ENCODE assay signal across 13 mouse cellular contexts in the genomic region with DNA sequence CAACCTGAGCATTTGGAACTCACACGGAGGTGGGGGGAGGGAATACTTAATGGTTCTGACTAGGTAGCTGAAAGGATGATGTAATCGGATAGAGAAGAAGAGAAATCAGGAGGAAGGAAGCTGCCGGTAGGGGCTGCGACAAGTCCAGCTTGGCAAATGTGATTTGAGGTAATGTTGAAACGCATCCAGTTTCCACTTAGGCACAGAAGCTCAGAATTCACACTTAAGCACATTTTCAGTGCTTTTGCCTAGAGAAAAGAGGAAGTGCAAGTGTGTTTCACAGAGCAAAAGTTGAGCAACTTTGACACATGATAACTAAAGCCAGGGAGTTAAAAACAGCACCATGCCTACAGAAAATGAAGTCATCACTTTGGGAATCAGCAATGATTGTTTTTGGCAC. TPM values are rescaled to one million over a fixed set of nuclear protein-coding genes. Genes with fewer than 3 reads are reported as not detected.
DNase-seq lines count a peak whose midpoint lies in the region; ATAC-seq and TF ChIP-seq lines count a peak whose summit lies in the region.
"Had no signal": no experiment of that assay in that cellular context is flagged by ENCODE, and none has a peak within 500 bp of the region (broad histone marks: within the 10 kb centered on the region; RNA-seq: fewer than 3 reads in every experiment).

No protein-coding gene starts in this region.

- WGBS in heart, embryonic 11.5 days (ENCODE audit: insufficient replicate concordance): 37% methylated on average over 5 of the region's 5 CpGs
- 27% methylated on average over 5 of the region's 5 CpGs for WGBS in heart, postnatal 0 days
- 58% methylated on average over 5 of the region's 5 CpGs for WGBS in intestine, embryonic 15.5 days

- H3K9ac ChIP-seq in heart, embryonic 11.5 days (ENCODE audit: low read depth, low read length): no peak overlapping the region
- no peak overlapping the region for H3K9ac ChIP-seq in heart, postnatal 0 days (replicated peaks; ENCODE audit: low read depth, low read length)
- no peak overlapping the region for H3K9ac ChIP-seq in intestine, embryonic 15.5 days

- H3K4me2 ChIP-seq in heart, embryonic 11.5 days: no peak overlapping the region
- no peak overlapping the region for H3K4me2 ChIP-seq in heart, postnatal 0 days (ENCODE audit: low read depth, low read length)
- H3K4me2 ChIP-seq in intestine, embryonic 15.5 days (replicated peaks): no peak overlapping the region

- no peak overlapping the region for H3K27ac ChIP-seq in heart, embryonic 11.5 days (ENCODE audit: low read depth, low read length)
- H3K27ac ChIP-seq in heart, postnatal 0 days (ENCODE audit: low read depth): no peak overlapping the region
- H3K27ac ChIP-seq in intestine, embryonic 15.5 days: no peak overlapping the region

- no peak for TF ChIP-seq CTCF in heart, postnatal 0 days (IDR thresholded peaks at IDR 0.05; ENCODE audit: low read depth)

- DNase-seq in heart, adult 11 months: peak; percentile 96
- DNase-seq in right cerebral cortex, adult 18-20 months: peak; percentile 39
- DNase-seq in right cerebral cortex, postnatal 14 days: no peak
- DNase-seq in heart, postnatal 0 days (ENCODE audit: low spot score): peak; percentile 29
- no peak for DNase-seq in ovary, postnatal 10 days (ENCODE audit: low spot score)
- DNase-seq: cerebellum, postnatal 25 days; thymus, postnatal 4 days had no signal

- TF ChIP-seq EP300 in heart, postnatal 0 days (IDR thresholded peaks at IDR 0.05; ENCODE audit: low read depth): no peak

- H3K9me3 ChIP-seq in heart, embryonic 11.5 days (replicated peaks; ENCODE audit: control insufficient read depth, low read length): no peaks in the 10 kb centered on the region
- H3K9me3 ChIP-seq in heart, postnatal 0 days (replicated peaks; ENCODE audit: control insufficient read depth, low read length): no peaks in the 10 kb centered on the region
- H3K9me3 ChIP-seq in intestine, embryonic 15.5 days: no peaks in the 10 kb centered on the region

- ATAC-seq in heart, embryonic 11.5 days (replicated peaks; ENCODE audit: insufficient number of reproducible peaks, low FRiP score, low TSS enrichment): no peak
- no peak for ATAC-seq in heart, postnatal 0 days (ENCODE audit: insufficient read depth, low read depth)
- peak; percentile 81 for ATAC-seq in neutrophil, adult 5-6 weeks (ENCODE audit: extremely low read depth, insufficient number of reproducible peaks, low FRiP score, poor library complexity, severe bottlenecking)
- no peak for ATAC-seq in intestine, embryonic 15.5 days
- ATAC-seq: Patski had no signal

- no peaks in the 10 kb centered on the region for H3K27me3 ChIP-seq in heart, embryonic 11.5 days (ENCODE audit: control insufficient read depth, insufficient read depth, low read length)
- H3K27me3 ChIP-seq in heart, postnatal 0 days (ENCODE audit: control insufficient read depth, insufficient read depth, low read length): no peaks in the 10 kb centered on the region
- H3K27me3 ChIP-seq in intestine, embryonic 15.5 days (replicated peaks): no peaks in the 10 kb centered on the region
- H3K27me3 ChIP-seq: Patski had no signal

- no peaks in the 10 kb centered on the region for H3K36me3 ChIP-seq in heart, embryonic 11.5 days (ENCODE audit: control insufficient read depth, insufficient read depth, low read length)
- H3K36me3 ChIP-seq in heart, postnatal 0 days (replicated peaks; ENCODE audit: control insufficient read depth, insufficient read depth, low read length): peaks cover 18% of the 10 kb centered on the region; the same call in 1 of the 2 replicates
- H3K36me3 ChIP-seq in intestine, embryonic 15.5 days: no peaks in the 10 kb centered on the region; the same call in 1 of the 2 replicates

- peaks cover 27% of the 10 kb centered on the region for H3K4me1 ChIP-seq in heart, embryonic 11.5 days (ENCODE audit: control insufficient read depth, insufficient read depth, low read length)
- H3K4me1 ChIP-seq in heart, postnatal 0 days (ENCODE audit: control insufficient read depth, insufficient read depth): peaks cover 19% of the 10 kb centered on the region
- 0 out of 2 replicates have a peak, but pooled peaks cover 2% of the 10 kb centered on the region for H3K4me1 ChIP-seq in intestine, embryonic 15.5 days (replicated peaks)

- no peak overlapping the region for H3K4me3 ChIP-seq in heart, embryonic 11.5 days (ENCODE audit: low read depth, low read length)
- H3K4me3 ChIP-seq in heart, postnatal 0 days (ENCODE audit: low read depth, low read length): no peak overlapping the region
- H3K4me3 ChIP-seq in intestine, embryonic 15.5 days (replicated peaks): no peak overlapping the region

RNA-seq across cellular contexts. Expression of gene Mknk1, which starts 8.4 kb away (rescaled TPM):
- 16.0 and 18.8 TPM in 2 replicates for polyA plus RNA-seq in heart, embryonic 11.5 days (2014; fragmentation: Nextera tagmentation; extraction: Ambion mirVana)
- total RNA-seq in heart, postnatal 0 days (2014; rRNA removed; ENCODE audit: low replicate concordance): 10.9 and 15.4 TPM in 2 replicates
- polyA plus RNA-seq in heart, postnatal 0 days (2015; fragmentation: Nextera tagmentation; extraction: Ambion mirVana): 15.5 and 16.6 TPM in 2 replicates
- 210 and 228 TPM in 2 replicates for total RNA-seq in neutrophil, adult 5-6 weeks (2017)
- 26.9 and 36.8 TPM in 2 replicates for polyA plus RNA-seq in intestine, embryonic 15.5 days (2015; fragmentation: Nextera tagmentation; extraction: Ambion mirVana)

RNA-seq across cellular contexts. Expression of gene Mob3c, which starts 19.5 kb away (rescaled TPM):
- polyA plus RNA-seq in heart, embryonic 11.5 days (2014; fragmentation: Nextera tagmentation; extraction: Ambion mirVana): 6.1 and 6.5 TPM in 2 replicates
- 3.1 and 4.9 TPM in 2 replicates for total RNA-seq in heart, postnatal 0 days (2014; rRNA removed; ENCODE audit: low replicate concordance)
- 5.5 and 6.4 TPM in 2 replicates for polyA plus RNA-seq in heart, postnatal 0 days (2015; fragmentation: Nextera tagmentation; extraction: Ambion mirVana)
- total RNA-seq in neutrophil, adult 5-6 weeks (2017): 16.5 and 20.5 TPM in 2 replicates
- 12.4 and 15.9 TPM in 2 replicates for polyA plus RNA-seq in intestine, embryonic 15.5 days (2015; fragmentation: Nextera tagmentation; extraction: Ambion mirVana)

RNA-seq across cellular contexts. Expression of gene Kncn, which starts 36.8 kb away (rescaled TPM):
- polyA plus RNA-seq in heart, embryonic 11.5 days (2014; fragmentation: Nextera tagmentation; extraction: Ambion mirVana): not detected in 2 replicates
- total RNA-seq in heart, postnatal 0 days (2014; rRNA removed; ENCODE audit: low replicate concordance): not detected in 2 replicates
- not detected in 2 replicates for polyA plus RNA-seq in heart, postnatal 0 days (2015; fragmentation: Nextera tagmentation; extraction: Ambion mirVana)
- total RNA-seq in neutrophil, adult 5-6 weeks (2017): not detected in 2 replicates
- not detected in 2 replicates for polyA plus RNA-seq in intestine, embryonic 15.5 days (2015; fragmentation: Nextera tagmentation; extraction: Ambion mirVana)
- total RNA-seq: heart, adult 18-20 months had no signal
- polyA plus RNA-seq: Patski had no signal

RNA-seq across cellular contexts. Expression of gene 6430628N08Rik, which starts 43.1 kb away (rescaled TPM):
- not detected in 2 replicates for polyA plus RNA-seq in heart, embryonic 11.5 days (2014; fragmentation: Nextera tagmentation; extraction: Ambion mirVana)
- total RNA-seq in heart, postnatal 0 days (2014; rRNA removed; ENCODE audit: low replicate concordance): not detected in 2 replicates
- polyA plus RNA-seq in heart, postnatal 0 days (2015; fragmentation: Nextera tagmentation; extraction: Ambion mirVana): not detected in 2 replicates
- total RNA-seq in neutrophil, adult 5-6 weeks (2017): 0.25 TPM in 1 of 2 replicates, not detected in the other
- polyA plus RNA-seq in intestine, embryonic 15.5 days (2015; fragmentation: Nextera tagmentation; extraction: Ambion mirVana): not detected in 2 replicates
- total RNA-seq: heart, adult 18-20 months; layer of hippocampus, postnatal 14 days had no signal
- polyA plus RNA-seq: Patski had no signal

Comparison
In these comparisons a context has a peak if more than half of its experiments do, and no peak if none do; other contexts are left out.
1. DNase-seq: peak in heart, adult 11 months (single experiment), right cerebral cortex, adult 18-20 months (single experiment) and heart, postnatal 0 days (single experiment); none in right cerebral cortex, postnatal 14 days (single experiment) and ovary, postnatal 10 days (single experiment).